Mouse (Mus musculus) adrenal gland, adult (tissue): ENCODE measurements at regions not wholly inside any gene's neighbourhood (a gene's known extent, or its start where the extent isn't known, plus 50 kb on each side); places are given as distances from the start of the nearest gene placed in this dataset.

Experiments
- DNase-seq, 2 experiments: peaks; one replicate each; pipeline ENCODE4 v3.0.0; 2022 to 2023; ENCODE audit warnings: low spot score in 1 of 2; ENCODE audit not compliant: inconsistent age in 2 of 2

DNA sequence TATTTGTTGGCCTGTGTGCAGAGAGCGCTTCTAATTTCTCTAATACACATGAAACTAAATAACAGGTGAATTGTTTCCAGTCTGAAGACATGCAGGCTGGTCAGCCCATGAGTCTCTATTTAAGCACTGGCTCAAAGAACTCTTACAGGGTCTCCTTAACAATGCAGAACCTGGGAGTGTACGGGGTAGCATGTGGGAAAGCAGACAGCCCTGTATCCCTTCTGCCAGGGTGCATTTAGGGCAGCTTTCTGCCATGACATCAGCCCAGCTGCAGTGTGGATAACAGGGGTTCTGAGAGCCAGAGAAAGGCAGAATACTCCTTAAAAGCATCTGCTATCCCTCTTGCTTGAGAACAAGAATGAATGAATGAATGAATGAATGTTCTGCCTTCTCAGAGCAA is 164.7 kb downstream of the Grb14 start:
- DNase-seq = no peak

DNA sequence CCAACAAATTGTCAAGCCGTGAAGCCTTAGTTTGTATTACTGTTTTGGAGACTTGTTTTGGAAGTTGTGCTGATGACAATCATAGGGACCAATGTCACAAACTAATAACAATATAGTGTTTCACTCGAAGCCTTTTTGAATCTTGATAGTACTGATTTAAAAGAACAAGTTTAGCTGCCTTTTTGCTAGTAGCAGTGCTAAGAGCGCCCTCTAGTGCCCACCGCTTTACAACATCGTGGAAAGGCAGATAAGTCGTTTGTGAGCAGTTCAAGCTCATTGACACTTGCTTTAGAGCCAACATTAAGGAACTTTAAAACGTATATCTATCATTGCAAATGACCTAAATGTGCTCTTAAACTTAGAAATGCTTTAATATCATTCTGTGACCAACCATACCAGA is 170.9 kb downstream of the Grb14 start:
- DNase-seq = peak; percentile 66 to 90

DNA sequence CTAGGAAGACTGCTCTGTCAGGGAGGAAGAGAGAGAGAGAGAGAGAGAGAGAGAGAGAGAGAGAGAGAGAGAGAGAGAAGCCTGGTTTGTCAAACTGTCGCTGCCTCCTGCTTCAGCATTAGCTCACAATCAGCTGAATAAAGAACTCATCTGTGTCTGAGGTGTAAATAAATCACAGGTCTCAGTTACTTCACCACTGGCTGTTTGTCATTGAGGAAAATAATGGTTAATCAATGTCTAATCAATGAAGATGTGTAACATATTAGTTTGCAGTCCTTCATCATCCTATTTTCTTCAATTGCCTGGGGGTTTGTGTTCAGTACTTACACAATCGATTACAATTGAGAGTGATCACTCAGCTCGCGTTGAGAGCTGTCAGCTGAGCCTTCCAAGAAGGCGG is 171.9 kb downstream of the Grb14 start:
- DNase-seq = no peak

DNA sequence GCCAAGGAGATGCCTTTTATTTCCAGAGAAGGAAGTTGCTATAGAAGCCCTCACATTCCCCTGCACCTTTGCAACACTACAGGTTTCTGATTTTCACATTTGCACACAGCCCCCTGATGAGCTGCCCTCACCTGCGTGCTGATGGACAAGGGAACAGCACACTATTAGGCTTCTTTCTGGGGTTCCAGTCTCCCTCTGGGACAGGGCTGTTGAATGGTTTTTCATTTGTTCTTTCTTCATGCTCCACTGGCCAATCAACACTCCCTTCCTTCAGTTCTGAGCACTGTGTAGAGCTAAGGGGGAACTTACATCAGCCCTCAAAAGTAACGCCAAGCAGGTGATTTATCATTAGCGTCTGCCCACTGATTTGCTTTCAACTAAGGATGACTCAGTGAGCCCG is 173.7 kb downstream of the Grb14 start:
- no peak for DNase-seq

DNA sequence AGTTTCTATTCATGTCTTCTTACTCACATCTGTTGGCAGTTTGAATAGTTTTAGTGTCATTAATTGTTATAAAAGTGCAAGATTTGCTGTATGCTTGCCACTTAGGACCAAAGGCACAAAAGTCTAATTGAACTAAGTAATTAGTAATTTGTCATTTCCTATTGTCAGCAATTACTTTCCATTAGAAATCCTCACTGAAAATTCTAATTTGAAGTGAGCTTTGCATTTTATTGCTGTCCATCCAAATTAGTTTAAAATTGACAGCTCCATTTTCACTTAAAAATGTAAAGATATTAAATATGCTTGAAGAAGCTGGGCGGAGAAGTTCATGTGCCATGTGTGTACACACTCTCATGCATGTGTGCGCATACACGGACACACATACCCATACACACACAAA is 174.1 kb downstream of the Grb14 start:
- DNase-seq = no peak

DNA sequence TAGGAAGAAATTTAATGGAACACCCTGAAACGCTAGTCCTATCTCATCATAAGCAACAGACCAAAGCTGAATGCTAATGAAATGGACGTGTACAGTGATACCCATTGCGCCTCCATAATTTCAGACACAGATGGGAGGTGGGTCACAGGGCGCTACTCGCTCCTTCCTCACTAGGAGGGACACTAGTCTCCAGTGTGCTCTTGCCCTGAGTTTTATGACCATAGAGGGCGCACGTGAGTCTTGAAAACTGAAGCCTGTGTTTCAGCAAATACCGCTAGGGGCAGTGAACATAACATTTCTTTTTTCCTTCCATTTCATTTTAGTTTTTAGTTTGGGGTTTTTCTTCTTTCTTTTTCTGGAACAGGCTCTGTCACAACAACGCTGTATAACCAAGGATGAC is 200.3 kb downstream of the Grb14 start:
- DNase-seq = no peak

DNA sequence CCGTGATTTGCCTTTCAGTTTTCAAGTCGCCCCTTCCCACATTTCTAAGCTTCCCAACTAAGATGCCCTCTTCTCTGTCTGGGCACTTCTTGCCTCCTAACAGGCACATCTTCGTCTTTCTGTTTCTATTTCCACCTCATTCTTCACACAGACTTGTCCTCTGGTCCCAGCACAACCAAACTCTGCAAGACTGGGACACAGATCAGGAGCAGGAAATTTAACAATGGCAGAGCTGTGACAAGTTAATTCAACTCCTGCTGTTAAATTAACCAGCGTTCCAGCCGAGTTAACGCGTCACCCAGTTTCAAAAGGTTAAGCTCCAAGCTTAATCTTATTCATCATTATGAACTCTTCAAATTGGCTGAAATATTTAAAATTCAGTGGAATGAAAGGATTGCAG is 200.9 kb downstream of the Grb14 start:
- no peak for DNase-seq

DNA sequence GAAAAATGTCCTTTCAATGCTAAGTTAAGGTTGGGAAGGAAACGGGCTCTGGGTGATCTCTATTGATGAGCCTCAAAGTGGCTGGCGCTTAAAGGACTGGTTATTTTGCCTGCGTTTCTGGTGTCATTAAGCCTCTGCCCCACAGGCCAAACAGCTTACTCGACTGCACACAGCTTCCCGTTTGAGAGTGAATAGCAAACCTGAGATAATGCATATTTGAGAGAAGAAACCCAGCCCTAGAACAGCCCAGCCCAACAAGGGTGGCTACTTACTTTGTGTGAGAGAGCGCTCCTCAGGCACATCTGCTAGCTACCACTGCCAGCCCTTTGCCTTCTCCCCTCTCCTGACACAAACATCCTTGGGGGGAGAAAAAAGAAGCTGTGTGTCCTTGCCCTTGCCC is 201.7 kb downstream of the Grb14 start:
- no peak for DNase-seq

DNA sequence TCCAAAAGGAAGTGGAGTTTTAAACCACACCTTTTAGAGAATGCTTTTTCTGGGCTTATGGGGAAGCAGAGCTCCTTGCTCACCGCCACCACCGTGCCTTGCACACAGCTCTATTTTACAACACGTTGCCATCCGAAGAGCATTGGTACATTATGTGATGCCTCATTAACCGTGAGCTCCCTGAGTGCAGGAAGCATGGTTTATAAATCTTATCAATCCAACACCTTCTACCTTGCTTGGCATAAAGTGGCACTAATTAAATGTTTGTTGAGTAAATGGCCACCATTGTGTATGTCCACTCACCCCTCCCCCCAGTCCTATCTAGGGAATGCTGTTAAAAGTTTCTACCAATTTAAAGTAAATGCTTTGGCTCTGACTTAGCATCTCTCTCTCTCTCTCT is 206.6 kb downstream of the Grb14 start:
- no peak for DNase-seq
